Mouse (Mus musculus) spleen, postnatal 4 days (tissue): Measurements from ENCODE around the gene Gclc.
"Not testable (repeated sequence)": the region's sequence is repeated elsewhere in the genome, so short reads cannot be mapped to it uniquely, and the experiment has no call there.

Source experiments
- DNase-seq, 2 experiments: peaks; one replicate each; pipeline ENCODE4 v3.0.0; 2022; ENCODE audit warnings: low spot score in 2 of 2

The Gclc gene

GRCm38 (mm10) chr9:77746315-77746714 is 8.0 kb upstream of the Gclc start:
- DNase-seq = no peak

DNA sequence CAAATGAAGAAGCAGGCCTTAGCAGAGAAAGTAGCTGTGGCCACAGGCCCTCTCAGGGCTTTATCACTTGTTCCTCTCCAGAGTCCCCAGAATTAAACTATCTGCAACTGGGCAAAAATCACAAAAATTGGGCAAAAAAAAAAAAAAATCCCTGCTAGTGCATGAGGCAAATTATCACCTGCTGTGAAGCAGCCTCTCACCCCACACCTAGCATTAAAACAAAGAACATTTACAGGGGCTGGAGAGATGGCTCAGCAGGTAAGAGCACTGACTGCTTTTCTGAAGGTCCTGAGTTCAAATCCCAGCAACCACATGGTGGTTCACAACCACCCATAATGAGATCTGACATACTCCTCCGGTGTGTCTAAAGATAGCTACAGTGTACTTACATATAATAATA is 6.0 kb upstream of the Gclc start:
- not testable (repeated sequence) for DNase-seq

DNA sequence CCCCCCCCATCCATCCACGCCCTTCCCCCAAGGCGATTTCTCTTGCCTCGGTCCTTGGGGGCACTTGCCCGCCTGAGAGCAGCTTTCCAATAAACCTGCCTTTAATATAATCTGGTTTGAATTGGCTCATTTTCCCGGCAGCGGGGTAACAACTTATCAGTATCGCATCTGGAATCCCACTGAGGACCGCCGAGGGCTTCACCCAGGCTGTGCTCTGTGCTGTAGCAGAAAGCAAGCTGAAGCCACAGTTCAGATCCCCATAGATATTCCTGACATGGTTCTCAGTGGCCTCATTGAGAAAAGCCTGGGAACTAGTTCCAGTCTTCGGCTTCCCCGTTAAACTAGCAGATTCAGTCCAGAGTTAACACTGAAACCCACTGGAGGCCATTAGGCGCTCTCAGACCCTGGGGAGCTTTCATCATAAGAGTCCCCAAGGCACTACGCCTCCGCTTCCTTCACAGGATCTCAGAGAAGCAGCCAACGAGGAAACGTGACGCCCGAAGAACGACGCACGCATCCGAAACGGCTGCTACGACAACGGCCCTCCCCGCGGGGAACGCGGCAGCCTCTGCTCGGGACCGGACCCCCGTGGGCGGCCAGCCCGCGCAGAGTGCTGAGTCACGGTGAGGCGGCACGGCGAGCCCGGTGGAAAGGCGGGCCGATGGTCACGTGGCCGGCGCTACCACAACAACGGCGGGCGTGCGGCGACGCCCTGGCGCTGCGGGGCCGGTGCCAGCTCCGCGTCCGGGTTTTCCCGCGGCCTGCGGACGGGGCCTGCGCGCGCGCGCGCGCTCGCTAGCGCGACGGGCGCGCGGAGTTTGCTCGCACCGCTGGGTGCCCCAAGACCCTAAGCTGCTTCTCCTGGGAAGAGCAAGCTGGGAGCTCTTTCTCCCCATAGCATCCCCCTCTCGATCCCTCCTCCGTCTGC is 3.9 kb upstream of the Gclc start:
- DNase-seq = peak; percentile 94 to 97

- DNase-seq = peak in 1 of 2 experiments; percentile 77
Observed at GRCm38 (mm10) chr9:77751091-77751521, 3.2 kb upstream of the Gclc start.

- peak; percentile 59 to 83 for DNase-seq
Observed at GRCm38 (mm10) chr9:77754728-77755402, 530 bp downstream of the Gclc start.

- DNase-seq = peak in 1 of 2 experiments; percentile 53
Observed at GRCm38 (mm10) chr9:77755403-77755784, 1.1 kb downstream of the Gclc start.

GRCm38 (mm10) chr9:77756076-77756475 is 1.7 kb downstream of the Gclc start:
- DNase-seq = peak in 1 of 2 experiments; percentile 59

GRCm38 (mm10) chr9:77757331-77757730 is 3.0 kb downstream of the Gclc start:
- peak; percentile 49 to 61 for DNase-seq

GRCm38 (mm10) chr9:77758481-77758880 is 4.1 kb downstream of the Gclc start:
- peak in 1 of 2 experiments; percentile 58 for DNase-seq

DNA sequence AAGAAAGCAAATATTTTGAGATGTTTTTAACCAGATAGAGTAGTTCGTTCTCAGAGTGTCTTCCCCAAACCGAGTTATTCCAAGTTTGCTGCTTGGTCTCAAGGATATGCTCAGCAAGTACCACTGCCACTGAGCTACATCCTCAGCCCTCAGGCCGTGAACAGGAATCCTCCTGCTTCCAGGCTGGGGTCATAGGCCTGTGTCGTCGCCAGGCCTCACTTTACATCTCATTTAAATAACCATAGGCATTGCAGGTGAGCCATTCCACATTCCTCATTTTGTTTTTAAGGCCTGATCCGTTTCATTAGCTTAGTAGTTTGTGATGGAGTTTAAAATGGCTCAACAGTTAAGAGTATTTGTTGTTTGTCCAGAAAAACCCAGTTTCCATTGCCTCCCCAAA is 4.8 kb downstream of the Gclc start:
- DNase-seq = no peak

GRCm38 (mm10) chr9:77759756-77760155 is 5.4 kb downstream of the Gclc start:
- DNase-seq = no peak

GRCm38 (mm10) chr9:77766218-77766617 is 11.9 kb downstream of the Gclc start:
- DNase-seq = no peak

- no peak for DNase-seq
Observed at GRCm38 (mm10) chr9:77766767-77767166, 12.4 kb downstream of the Gclc start.

DNA sequence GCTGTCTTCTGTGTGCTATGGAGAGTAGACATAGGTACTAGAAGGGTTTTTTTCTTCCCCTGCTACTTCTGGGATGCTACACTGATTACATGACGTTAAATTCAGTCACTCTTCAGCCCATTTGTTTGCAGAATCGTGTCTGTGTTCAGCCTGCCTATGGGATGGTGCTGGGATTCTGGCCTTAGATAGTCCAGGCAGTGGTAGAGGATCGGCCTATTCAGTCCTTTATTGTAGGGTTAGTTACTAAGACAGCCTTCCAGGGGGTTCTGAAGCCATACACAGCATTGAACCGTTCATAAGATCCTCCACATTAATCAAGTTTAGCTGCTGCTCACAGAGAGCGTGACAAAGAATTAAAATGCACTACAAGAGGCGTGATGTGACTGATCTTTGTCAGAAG is 16.6 kb downstream of the Gclc start:
- DNase-seq = no peak

DNA sequence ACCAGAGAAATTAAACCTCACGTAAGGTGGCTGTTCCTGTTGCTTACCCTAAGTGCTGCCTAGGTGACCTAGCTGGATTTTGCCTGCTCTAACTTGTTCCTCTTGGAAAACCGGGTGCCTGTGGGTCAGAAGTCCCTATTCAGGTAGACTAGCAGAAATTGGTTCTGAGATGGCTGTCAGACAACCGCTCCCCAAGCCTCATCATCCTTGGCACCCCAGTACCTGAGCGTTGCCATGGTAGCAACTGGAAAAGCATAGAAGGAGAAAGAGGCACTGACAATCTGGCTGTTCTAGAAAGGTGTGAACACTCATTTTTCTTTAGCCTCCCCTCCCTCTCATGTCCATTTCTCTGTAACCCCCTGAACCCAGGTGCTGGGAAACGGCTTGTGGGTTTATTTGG is 17.0 kb downstream of the Gclc start:
- DNase-seq = no peak

DNA sequence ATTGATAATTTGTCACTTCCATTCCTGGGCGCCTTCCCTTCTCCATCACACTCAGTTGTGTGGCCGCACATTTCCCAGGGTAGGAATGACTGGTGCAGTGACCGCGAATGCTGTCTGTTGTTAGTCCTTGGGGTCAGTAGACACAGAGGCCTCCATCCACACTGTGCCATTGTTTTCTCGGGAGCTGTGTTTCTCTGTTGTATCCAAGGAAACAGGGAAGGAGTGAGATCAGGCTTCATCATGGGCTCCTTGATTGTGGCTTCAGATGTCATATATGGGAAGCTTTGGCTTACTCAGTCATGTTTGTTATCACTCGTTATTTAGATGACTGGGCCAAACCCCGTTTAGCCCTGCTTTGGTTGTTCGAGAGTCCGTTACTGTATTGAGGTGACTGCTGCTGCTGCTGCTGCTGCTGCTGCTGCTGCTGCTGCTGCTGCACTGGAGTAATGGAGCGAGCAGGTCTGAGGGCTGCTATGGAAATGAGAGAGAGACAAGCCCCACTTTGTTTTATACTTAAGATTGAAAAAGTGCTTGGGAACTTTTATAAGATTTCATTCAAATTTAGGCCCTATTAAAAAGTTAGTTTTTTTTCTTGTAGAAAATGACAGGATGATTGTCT is 17.5 kb downstream of the Gclc start:
- no peak for DNase-seq

DNA sequence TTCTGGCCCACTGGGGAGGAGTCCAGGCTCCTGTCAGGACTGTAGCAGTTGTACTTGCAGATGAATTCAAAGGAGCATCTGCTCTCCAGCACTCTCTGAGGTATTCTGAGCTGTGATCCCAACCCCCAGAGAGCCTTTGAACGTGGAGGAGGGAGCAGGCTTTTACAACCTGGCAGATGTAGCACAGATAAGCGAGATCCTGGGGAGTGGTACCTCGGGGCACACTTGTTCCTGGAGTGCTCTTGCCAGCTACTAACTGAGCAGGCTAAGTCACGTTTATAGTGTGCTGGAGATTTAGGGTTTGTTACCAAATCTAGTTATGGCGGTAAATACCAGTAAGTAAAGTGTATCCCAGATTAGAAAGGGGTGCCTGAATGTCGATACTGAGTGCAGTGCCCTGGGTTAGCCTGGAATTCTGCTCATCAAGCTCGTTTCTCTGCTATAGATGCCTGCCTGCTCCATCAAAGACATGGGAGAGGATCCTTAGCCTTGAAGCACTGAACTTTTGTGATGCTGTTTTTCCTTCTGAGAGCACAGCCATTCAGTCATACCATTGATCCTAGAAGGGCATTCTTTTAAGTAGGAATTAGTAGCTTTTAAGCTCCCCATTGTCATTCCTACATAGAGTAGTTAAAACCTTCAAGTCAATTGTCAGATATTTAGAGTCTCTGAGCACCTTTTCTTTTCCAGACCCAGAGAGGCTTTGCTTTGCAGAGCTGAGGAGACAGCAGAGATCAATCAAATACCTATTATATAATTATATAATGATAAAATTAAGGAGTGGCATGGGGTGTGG is 22.6 kb downstream of the Gclc start:
- no peak for DNase-seq

DNA sequence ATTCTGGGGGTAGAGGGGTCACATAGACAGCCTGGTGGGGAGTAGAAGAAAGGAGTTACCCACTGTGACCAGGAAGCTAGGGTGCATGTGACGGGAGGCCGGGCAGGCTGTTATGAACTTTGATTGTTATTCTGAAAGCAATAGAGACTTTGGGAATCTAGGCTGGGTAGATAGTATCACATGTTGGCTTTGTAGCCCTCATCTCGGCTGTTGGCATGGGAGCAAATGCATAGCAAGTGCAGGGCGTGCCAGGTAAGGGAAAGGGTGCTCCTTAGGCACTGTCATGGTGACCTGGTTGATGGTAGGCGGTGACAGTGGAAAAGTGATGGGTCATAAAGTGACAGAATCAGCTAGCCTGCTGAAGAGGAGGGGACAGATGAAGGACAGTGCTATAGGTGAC is 23.3 kb downstream of the Gclc start:
- no peak for DNase-seq

DNA sequence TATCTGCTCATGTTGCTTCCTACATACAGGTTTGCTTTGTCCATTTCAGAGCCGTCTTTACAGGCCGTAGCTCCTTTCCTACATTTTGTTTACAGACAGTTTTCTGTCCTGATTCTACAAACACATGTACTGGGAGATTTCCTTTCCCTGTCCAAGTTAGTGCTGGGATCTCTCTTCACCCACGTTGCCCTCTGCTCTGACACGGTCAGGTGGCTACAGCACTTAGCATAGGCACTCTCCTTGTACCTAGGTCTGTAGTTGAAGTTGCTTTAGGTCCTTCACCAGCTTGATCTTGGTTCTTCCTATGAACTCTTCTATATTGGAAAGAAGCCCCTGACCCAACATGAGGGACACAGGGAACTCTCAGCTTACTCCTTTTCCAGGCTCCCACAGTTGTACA is 25.4 kb downstream of the Gclc start:
- no peak for DNase-seq

GRCm38 (mm10) chr9:77781453-77782163 is 27.3 kb downstream of the Gclc start:
- no peak for DNase-seq

DNA sequence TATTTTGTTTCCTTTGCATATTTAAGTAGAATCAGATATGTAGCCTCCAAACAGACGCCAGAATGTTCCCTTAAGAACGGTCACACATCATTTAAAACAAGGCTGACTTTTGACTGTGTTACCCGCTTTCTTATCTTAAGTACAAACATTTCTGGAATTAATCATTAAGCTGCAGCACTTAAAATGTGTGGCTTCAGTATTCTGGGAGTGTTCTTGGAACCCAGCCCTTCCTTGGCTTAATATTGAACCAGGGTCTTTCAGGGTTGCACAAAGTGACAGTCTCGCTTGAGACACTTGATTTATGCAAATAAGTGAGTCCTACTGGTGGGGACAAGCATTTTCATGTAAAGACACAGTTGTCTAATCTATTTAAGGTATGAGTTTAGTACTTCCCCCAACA is 27.9 kb downstream of the Gclc start:
- no peak for DNase-seq
